ENCODE assay signal across 11 mouse cellular contexts in the genomic region with DNA sequence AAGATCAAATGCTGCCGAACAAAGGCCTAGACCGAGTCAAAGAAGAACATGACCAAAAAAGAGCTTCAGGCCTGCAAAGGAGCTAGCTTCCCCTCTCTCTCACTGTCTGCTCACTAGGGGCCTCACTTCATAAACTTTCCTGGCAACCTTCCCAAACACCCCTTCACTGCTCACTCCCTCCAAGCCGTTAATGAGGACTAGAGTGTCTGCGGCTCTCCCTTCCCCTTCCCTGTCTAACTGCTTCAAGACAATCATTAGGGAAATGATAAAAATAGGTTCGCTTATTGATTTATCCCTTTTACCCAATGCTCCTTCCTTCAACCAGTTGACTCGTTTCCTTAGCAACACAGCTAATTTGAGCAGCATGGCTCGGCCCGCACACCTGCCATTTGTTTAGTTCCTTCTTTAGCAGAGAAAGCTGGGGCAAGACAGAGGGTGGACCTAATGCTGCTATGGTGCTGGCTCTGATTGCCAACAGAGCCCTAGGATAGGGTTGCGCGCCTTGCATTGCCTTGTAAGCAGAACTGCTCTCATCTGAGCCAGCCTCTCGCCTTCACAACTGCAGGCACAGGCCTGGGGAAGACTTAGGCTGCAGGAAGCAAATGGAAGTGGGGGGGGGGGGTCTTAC.
A peak's percentile ranks its signal among the peaks of the same experiment; 100 is the strongest.
DNase-seq lines count a peak whose midpoint lies in the region; ATAC-seq and TF ChIP-seq lines count a peak whose summit lies in the region.
"Had no signal": no experiment of that assay in that cellular context is flagged by ENCODE, and none has a peak within 500 bp of the region (broad histone marks: within the 10 kb centered on the region; RNA-seq: fewer than 3 reads in every experiment).

No protein-coding gene starts in this region.

- H3K4me2 ChIP-seq in embryonic facial prominence, embryonic 12.5 days (replicated peaks), result no peak overlapping the region
- no peak overlapping the region for H3K4me2 ChIP-seq in hindbrain, embryonic 12.5 days (replicated peaks)
- H3K4me2 ChIP-seq in midbrain, embryonic 16.5 days (ENCODE audit: low read length), result no peak overlapping the region

- H3K36me3 ChIP-seq in embryonic facial prominence, embryonic 12.5 days, result no peaks in the 10 kb centered on the region
- no peaks in the 10 kb centered on the region for H3K36me3 ChIP-seq in hindbrain, embryonic 12.5 days
- peaks cover 12% of the 10 kb centered on the region; the same call in 1 of the 2 replicates for H3K36me3 ChIP-seq in midbrain, embryonic 16.5 days (ENCODE audit: control insufficient read depth, insufficient read depth, low read length)

- DNase-seq in left cerebral cortex, adult 2 months (ENCODE audit: extremely low spot score in 1 of 2, low spot score in 2 of 2), result peak in 1 of 2 experiments; percentile 32
- DNase-seq in left cerebral cortex, adult 9 months (ENCODE audit: low spot score in 2 of 2), result no peak
- DNase-seq in cerebellum, adult 9-11 months, result no peak
- no peak for DNase-seq in cerebellum, postnatal 10 days
- no peak for DNase-seq in thymus, postnatal 4 days
- DNase-seq: adrenal gland, postnatal 10 days; lung, postnatal 4 days; thymus, adult 18-20 months had no signal

- peaks cover 7% of the 10 kb centered on the region for H3K4me1 ChIP-seq in embryonic facial prominence, embryonic 12.5 days
- H3K4me1 ChIP-seq in hindbrain, embryonic 12.5 days, result peaks cover 12% of the 10 kb centered on the region
- H3K4me1 ChIP-seq in midbrain, embryonic 16.5 days (ENCODE audit: control insufficient read depth, insufficient read depth, low read length), result peaks cover 31% of the 10 kb centered on the region

- no peaks in the 10 kb centered on the region for H3K9me3 ChIP-seq in embryonic facial prominence, embryonic 12.5 days
- H3K9me3 ChIP-seq in hindbrain, embryonic 12.5 days (replicated peaks), result no peaks in the 10 kb centered on the region
- H3K9me3 ChIP-seq in midbrain, embryonic 16.5 days (replicated peaks; ENCODE audit: control insufficient read depth, low read length, poor library complexity, severe bottlenecking), result no peaks in the 10 kb centered on the region

- no peak overlapping the region for H3K4me3 ChIP-seq in left cerebral cortex, adult 2 months
- H3K4me3 ChIP-seq in embryonic facial prominence, embryonic 12.5 days, result no peak overlapping the region
- H3K4me3 ChIP-seq in hindbrain, embryonic 12.5 days, result no peak overlapping the region
- H3K4me3 ChIP-seq in midbrain, embryonic 16.5 days (ENCODE audit: low read depth, low read length), result no peak overlapping the region

- TF ChIP-seq CTCF in left cerebral cortex, adult 2 months (IDR thresholded peaks at IDR 0.05), result no peak

- intact Hi-C loops in left cerebral cortex, adult 2 months (cut with DNase I), result no loop called here

- H3K9ac ChIP-seq in embryonic facial prominence, embryonic 12.5 days, result no peak overlapping the region
- H3K9ac ChIP-seq in hindbrain, embryonic 12.5 days, result no peak overlapping the region
- no peak overlapping the region for H3K9ac ChIP-seq in midbrain, embryonic 16.5 days (ENCODE audit: low read depth, low read length)

- no peaks in the 10 kb centered on the region for H3K27me3 ChIP-seq in embryonic facial prominence, embryonic 12.5 days
- H3K27me3 ChIP-seq in hindbrain, embryonic 12.5 days, result no peaks in the 10 kb centered on the region; the same call in 1 of the 2 replicates
- H3K27me3 ChIP-seq in midbrain, embryonic 16.5 days (ENCODE audit: control insufficient read depth, insufficient read depth, low read depth, low read length), result no peaks in the 10 kb centered on the region

- 58% methylated on average over 11 of the region's 11 CpGs for WGBS in embryonic facial prominence, embryonic 12.5 days
- WGBS in hindbrain, embryonic 12.5 days, result 67% methylated on average over 11 of the region's 11 CpGs
- 53% methylated on average over 11 of the region's 11 CpGs for WGBS in midbrain, embryonic 16.5 days

- no peak for ATAC-seq in embryonic facial prominence, embryonic 12.5 days (ENCODE audit: insufficient number of reproducible peaks, insufficient read depth, low FRiP score, low TSS enrichment)
- ATAC-seq in hindbrain, embryonic 12.5 days (ENCODE audit: low FRiP score), result 0 out of 2 replicates have a peak, but pooled peaks have one; percentile 46
- peak; percentile 87 for ATAC-seq in midbrain, embryonic 16.5 days

- H3K27ac ChIP-seq in left cerebral cortex, adult 2 months, result peak overlapping the region; percentile 40
- H3K27ac ChIP-seq in embryonic facial prominence, embryonic 12.5 days, result peak overlapping the region; percentile 47; the same call in 1 of the 2 replicates
- no peak overlapping the region; the same call in 1 of the 2 replicates for H3K27ac ChIP-seq in hindbrain, embryonic 12.5 days
- peak overlapping the region; percentile 69 for H3K27ac ChIP-seq in midbrain, embryonic 16.5 days (ENCODE audit: low read length)
